Mouse (Mus musculus) gastrocnemius, adult 8-10 months (tissue): Measurements from ENCODE around the gene Agl. TPM values are rescaled to one million over a fixed set of nuclear protein-coding genes. Genes with fewer than 3 reads are reported as not detected.
A peak's percentile ranks its signal among the peaks of the same experiment; 100 is the strongest.

Source experiments
- DNase-seq, 2 experiments: peaks; one replicate each; pipeline ENCODE4 v3.0.0; 2022; ENCODE audit warnings: low spot score in 2 of 2
- total RNA-seq, 4 experiments: library from RNA; stranded (reverse); gene quantifications; 2 replicates each; pipeline ENCODE4 v1.2.4; 2022

The Agl gene
- 100 to 1,000 TPM; 785 to 946 (median 837) TPM for total RNA-seq

GRCm38 (mm10) chr3:116807811-116808506 is at the start of gene Agl:
Gene Agl, minus strand, starts transcription at chr3:116808166.
- peak; percentile 98 to 99 for DNase-seq

DNA sequence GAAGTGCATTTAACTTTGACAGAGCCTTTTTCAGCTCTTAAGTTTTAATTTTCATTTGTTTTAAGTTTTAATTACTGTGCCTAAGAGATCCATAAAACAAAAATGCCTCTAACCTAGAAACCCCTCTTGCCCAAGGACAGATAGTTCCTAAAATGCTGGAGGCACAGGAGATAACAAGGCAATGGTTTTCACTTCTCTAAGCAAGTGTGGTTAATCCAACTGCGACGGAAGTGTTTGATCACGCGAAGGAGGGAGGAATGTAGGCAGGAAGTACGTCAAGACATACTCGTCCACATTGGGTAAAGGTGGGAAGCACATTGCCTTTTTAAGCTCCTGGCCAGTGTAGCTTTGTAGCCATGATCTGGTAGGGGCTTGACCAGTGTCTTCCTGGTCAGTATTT is 49.6 kb upstream of the Agl start:
- DNase-seq = no peak

DNA sequence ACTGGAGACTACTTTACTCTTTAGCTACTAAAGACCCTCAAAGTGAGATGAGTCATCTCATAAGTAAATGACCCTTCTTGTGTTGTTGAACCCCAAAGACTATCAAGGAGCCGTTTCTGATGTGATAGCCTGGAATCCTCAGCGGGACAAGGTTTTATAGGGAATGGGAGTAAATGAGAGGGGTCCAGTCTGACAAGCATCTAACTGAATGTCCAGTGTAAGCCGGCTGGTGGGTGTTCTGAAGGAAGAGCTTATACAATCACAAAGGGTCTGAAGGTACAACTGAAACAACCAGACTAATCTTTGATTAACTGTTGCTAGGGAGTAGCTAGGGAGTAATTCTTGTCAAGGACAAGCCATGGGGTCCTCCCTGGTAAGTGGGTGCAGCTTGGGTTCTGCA is 44.5 kb upstream of the Agl start:
- no peak for DNase-seq

DNA sequence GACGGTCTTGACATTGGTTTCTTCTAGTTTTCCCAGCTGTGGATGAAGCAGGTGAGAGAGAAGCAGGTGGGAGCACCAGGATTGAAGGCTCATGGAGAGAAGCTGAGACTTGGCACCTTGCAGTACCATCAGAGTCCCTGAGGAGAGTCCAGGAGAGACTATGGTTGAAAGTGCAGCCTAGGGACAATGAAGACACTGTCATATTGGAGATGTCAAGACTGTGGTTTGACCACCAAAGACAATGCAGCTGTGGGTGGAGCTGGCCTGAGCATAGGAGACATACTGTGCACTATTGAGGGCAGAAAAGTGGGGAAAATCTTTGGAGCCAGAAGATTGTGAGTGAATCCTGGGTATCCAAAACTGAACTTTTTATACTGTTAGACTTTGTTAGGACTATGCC is 42.4 kb upstream of the Agl start:
- DNase-seq = no peak

GRCm38 (mm10) chr3:116848936-116849335 is 41.0 kb upstream of the Agl start:
- DNase-seq = no peak

- DNase-seq = no peak
These were observed 40.1 kb upstream of the Agl start for GRCm38 (mm10) chr3:116848099-116848498.

- no peak for DNase-seq
These were observed 38.1 kb upstream of the Agl start for GRCm38 (mm10) chr3:116846084-116846483.

DNA sequence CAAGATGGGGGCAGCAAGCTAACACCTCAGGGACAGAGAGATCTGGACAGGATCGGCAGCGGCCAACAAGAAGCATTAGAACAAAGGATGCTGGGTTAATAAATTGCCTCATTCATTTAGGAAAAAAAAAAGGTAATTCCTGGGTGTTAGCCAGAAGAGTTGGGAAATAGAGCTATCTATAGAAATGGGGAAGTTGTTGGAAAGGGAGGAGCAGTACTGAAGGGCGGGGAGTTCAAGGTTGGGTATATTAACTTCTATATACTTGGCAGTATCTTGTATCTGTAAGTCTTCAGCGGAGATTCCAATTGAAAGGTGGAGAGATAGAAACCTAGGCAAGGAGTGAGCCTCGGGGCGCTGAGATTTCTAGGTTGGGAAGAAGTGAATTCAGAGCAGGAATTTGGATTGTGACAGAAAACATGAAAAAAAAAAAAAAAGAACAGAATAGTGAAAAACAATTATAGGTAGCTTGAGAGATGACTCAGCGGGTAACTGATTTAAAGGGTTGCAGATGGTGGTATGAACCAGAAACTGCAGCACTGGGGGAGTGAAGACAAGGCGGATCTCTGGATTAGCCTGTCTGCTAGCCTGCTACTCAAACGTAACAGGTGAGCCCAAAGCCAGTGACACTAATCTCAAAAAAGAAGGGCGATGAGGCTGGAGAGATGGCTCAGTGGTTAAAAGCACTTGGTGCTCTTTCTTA is 37.1 kb upstream of the Agl start:
- no peak for DNase-seq

DNA sequence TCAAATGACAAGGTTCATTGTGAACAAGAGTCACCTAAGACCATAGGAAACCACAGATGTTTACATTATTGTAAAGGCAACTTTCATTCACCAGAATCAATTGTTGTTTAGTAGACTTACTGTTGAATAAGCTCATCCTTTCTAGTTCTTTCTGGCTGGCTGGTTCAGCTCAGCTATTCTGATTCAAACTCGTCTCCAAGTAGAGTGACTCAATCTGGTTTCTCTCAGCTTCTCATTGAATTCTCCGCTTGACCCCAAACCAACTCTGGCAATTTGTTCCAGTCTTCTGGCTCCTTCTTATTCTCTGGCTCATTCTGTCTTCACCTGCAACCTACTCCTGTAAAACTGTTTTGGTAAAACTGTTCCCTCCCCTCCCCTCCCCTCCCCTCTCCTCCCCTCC is 33.3 kb upstream of the Agl start:
- DNase-seq = no peak

DNA sequence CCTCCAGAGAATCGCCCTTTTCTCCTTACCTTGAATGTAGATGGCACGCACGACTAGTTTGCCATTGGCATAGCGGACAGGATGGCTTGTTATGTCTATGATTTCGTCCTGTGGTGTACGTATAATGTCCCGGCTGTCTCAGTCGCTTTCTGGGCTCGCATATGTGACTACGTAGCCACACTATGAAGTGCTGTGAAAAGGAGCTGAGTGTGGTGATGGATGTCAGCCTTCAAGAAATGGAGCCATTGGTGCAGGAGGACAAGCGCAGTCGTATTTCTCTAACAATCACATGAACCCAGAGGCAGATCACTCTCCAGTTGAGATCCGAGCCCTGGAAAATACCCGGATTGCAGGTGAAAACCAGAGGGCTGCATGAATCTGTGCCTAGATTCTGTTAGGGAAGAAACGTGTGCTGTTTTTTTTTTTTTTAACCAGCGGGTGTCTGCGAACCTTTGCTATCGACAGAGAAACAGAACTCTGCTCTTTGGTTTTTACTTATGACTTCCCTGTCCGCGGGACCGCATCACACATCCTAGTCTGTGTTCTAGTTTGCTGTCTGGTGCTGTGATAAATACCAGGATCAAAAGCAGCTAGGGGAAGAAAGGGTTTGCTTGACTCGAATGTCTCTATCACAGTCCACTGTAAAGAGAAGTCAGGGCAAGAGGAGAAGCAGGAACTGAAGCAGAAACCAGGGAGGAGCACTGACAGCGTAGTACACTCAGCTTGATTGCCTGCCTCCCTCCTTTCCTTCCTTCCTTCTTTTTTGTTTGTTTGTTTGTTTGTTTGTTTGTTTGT is 28.9 kb upstream of the Agl start:
- no peak for DNase-seq

DNA sequence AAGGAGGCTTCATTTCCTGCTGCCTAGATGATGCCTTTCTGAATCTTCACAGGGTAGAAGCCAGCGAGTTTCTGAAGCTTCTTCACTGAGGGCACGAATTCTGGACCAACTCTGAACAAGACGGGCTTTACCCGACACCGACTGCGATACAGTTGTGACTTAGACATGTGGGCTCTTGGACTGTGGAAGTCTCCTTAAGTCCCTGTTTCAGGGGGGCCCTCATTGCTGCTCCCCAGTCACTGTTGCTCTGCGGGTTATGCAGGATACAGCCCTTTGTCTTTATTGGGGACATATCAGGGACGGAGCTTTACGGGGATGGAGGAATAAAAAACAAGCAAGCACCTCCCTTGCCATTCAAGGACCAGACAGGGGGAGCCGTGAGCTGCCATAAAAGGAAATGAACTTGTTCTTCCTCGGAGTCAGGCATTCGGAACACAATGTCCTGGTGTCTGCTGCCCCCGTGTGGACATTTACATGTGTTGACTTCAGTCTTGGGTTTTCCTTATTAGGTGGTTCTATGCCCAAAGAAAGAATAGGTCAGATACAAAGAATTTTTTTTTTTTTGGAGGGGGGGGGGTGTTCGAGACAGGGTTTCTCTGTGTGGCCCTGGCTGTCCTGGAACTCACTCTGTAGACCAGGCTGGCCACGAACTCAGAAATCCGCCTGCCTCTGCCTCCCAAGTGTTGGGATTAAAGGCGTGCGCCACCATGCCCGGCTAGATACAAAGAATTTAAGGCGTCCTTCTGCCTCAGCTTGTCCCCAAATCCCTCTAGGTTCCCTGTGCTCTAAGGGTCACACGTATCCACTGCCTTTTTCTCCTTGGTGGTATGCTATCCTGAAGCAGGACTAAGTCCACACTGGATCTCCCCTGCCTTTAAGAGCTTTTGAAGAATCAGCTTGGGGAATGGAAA is 28.1 kb upstream of the Agl start:
- DNase-seq = peak; percentile 78 to 80

- DNase-seq = no peak
These were observed 27.4 kb upstream of the Agl start for GRCm38 (mm10) chr3:116835350-116835749.

GRCm38 (mm10) chr3:116834241-116834640 is 26.3 kb upstream of the Agl start:
- no peak for DNase-seq

DNA sequence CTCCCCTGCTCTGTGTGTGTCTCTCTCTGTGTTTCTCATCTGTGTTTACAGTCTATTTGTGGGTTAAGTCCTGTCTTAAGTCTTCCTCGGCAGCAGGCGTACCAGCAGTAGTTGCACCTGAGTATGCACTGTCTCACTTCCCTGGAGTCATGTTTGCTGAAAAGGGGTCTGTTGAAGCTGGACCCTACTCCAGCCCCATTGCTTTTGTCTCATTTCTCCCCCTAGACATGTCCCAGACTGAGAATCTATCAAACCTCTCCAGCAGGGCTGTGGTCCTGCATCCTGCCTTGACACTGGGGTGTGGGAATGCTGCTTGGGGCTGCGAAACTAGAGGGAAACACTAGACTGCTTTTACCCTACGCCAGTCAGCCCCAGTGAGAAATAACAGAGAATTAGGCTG is 25.5 kb upstream of the Agl start:
- DNase-seq = no peak

GRCm38 (mm10) chr3:116832526-116833310 is 24.8 kb upstream of the Agl start:
- peak; percentile 34 to 56 for DNase-seq

DNA sequence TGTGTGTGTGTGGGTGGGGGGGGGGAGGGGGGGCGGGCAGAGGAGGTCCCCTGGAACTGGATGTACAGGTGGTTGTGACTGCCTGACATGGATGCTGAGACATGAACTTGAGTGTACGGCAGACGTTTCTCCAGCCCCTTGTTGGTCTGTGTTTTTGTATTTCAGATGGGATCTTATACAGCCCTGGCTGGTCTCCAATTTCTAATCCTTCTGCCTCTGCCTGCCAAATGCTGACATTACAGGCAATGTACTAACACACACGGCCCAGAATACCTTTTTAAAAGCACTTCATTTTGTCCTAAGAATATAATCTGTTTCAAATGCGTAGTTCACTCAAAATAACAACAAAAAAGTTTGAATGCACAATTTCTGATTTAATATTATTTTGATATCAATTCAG is 23.4 kb upstream of the Agl start:
- no peak for DNase-seq

GRCm38 (mm10) chr3:116829274-116829920 is 21.4 kb upstream of the Agl start:
- DNase-seq = no peak

- DNase-seq = peak in 1 of 2 experiments; percentile 19
These were observed 18.7 kb upstream of the Agl start for GRCm38 (mm10) chr3:116826471-116827215.

GRCm38 (mm10) chr3:116817231-116817630 is 9.3 kb upstream of the Agl start:
- DNase-seq = no peak
